Mouse (Mus musculus) ES-Bruce4 (cell line): Measurements from ENCODE around the gene Cib4. TPM values are rescaled to one million over a fixed set of nuclear protein-coding genes. Genes with fewer than 3 reads are reported as not detected.

Experiments
- H3K27ac ChIP-seq: 2 replicates; pipeline ENCODE4 v1.5.1; 2012; ENCODE audit warnings: low read length, inconsistent platforms; ENCODE audit not compliant: insufficient read depth
- H3K27me3 ChIP-seq: 2 replicates; pipeline ENCODE4 v1.6.1; 2012; ENCODE audit warnings: mild to moderate bottlenecking, low read length, inconsistent platforms; ENCODE audit not compliant: control insufficient read depth, poor library complexity, insufficient read depth, severe bottlenecking
- H3K36me3 ChIP-seq: 2 replicates; pipeline ENCODE4 v1.6.1; 2012; ENCODE audit warnings: inconsistent platforms, mild to moderate bottlenecking, low read length, moderate library complexity; ENCODE audit not compliant: control insufficient read depth, poor library complexity, insufficient read depth, severe bottlenecking
- H3K4me1 ChIP-seq: one replicate; pipeline ENCODE4 v1.8.1; 2011; ENCODE audit warnings: low read length; ENCODE audit not compliant: control insufficient read depth, insufficient read depth
- H3K4me3 ChIP-seq: 2 replicates; pipeline ENCODE4 v1.5.1; 2011; ENCODE audit warnings: low read depth, mild to moderate bottlenecking, low read length
- H3K9ac ChIP-seq: 2 replicates; pipeline ENCODE4 v1.6.1; 2012; ENCODE audit warnings: low read depth, mild to moderate bottlenecking, inconsistent platforms; ENCODE audit not compliant: poor library complexity, severe bottlenecking
- H3K9me3 ChIP-seq: replicated peaks from 2 replicates; pipeline ENCODE4 v1.6.1; 2012; ENCODE audit warnings: mild to moderate bottlenecking, low read length, inconsistent platforms; ENCODE audit not compliant: control insufficient read depth, poor library complexity, insufficient read depth, severe bottlenecking
- CTCF ChIP-seq: IDR thresholded peaks from one replicate; pipeline ENCODE4 v1.8.1; 2011; ENCODE audit warnings: low read depth, low read length
- EP300 ChIP-seq: IDR thresholded peaks from 2 replicates; pipeline ENCODE4 v1.6.1; 2011; ENCODE audit warnings: low read depth, low read length; ENCODE audit not compliant: insufficient read depth
- POLR2A ChIP-seq: IDR thresholded peaks from one replicate; pipeline ENCODE4 v1.8.1; 2011; ENCODE audit warnings: low read length; ENCODE audit not compliant: insufficient read depth
- polyA plus RNA-seq: library from polyadenylated mRNA; stranded (reverse); fragments of >200 nt; gene quantifications from 2 replicates; pipeline ENCODE4 v1.2.4, GENCODE M21; 2011; ENCODE audit warnings: low read depth; ENCODE audit not compliant: missing spikeins, insufficient read depth, insufficient read length

Gene Cib4
- polyA plus RNA-seq, 1 experiment: not detected

DNA sequence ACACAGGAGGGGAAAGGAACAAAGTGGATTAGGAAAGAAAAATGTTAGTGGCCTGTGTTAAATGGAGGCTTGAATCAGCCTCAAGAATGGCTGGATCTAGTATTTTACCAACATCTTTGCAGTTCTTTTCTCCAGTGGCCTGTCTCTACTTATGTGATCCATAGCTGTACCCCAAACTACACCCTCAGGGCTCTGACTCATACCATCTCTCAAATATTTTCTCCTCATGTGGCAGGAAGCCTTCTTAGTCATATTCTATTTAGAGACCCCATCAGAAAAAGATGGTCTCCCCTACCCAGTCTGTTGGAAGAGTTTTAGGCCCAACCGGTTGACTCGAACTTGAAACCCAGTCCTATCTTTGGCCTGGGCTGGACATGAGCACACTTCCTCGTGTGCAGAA lies 13.8 kb upstream of the Cib4 start:
- Histone ChIP-seq H3K9me3 (no peaks in the 10 kb centered on the region), H3K36me3 (no peaks in the 10 kb centered on the region), H3K27ac (no peak overlapping the region), H3K9ac (no peak overlapping the region), H3K4me3 (no peak overlapping the region), H3K4me1 (no peaks in the 10 kb centered on the region), H3K27me3 (no peaks in the 10 kb centered on the region; the same call in 1 of the 2 replicates)
- no peak for TF ChIP-seq EP300
- no peak for TF ChIP-seq POLR2A
- TF ChIP-seq CTCF: no peak

DNA sequence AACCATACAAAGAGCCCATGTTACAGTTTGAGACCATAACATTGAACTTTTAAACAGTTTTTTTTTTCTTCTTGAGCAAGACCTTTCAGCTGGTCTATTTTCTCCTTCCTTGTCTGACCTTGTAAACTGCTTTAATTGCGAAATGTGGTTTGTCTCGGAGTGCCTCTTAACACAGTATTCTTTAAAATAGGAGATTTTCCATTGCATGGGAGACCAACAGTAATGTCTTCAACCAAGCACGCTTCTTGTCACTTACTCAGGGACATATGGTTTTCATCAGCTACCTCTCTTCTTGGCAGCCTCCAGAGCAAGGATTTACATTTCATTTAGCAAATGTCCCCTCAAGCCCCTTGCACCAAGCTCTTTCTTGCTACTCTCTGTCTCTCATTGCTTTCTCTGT lies 10.6 kb upstream of the Cib4 start:
- Histone ChIP-seq H3K4me1 (no peaks in the 10 kb centered on the region), H3K36me3 (no peaks in the 10 kb centered on the region), H3K27ac (no peak overlapping the region), H3K4me3 (no peak overlapping the region), H3K9ac (no peak overlapping the region), H3K9me3 (no peaks in the 10 kb centered on the region), H3K27me3 (no peaks in the 10 kb centered on the region; the same call in 1 of the 2 replicates)
- no peak for TF ChIP-seq CTCF
- TF ChIP-seq POLR2A: no peak
- TF ChIP-seq EP300: no peak

DNA sequence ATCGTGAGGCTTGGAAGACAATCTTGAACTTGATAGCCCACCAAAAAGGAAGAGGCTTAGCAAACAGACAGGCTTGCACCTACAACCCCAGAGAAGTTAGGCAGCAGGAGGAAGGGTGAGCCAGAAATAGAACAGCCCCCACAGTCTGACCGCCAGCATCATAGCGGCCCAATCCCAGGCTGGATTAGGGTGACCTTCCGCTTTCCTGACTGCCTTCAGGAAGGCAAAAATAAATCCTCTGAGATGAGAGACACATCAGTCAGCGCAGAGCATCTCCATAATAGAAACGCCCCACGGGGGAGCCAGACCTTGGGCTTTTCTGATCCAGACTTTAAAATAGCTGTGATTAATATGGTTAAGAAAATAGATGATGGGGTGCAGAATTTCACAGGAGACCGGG lies 9.3 kb upstream of the Cib4 start:
- Histone ChIP-seq H3K27me3 (no peaks in the 10 kb centered on the region; the same call in 1 of the 2 replicates), H3K4me1 (no peaks in the 10 kb centered on the region), H3K36me3 (no peaks in the 10 kb centered on the region), H3K9ac (no peak overlapping the region), H3K9me3 (no peaks in the 10 kb centered on the region), H3K4me3 (no peak overlapping the region), H3K27ac (no peak overlapping the region)
- TF ChIP-seq EP300 (no peak), POLR2A (no peak), CTCF (no peak)

DNA sequence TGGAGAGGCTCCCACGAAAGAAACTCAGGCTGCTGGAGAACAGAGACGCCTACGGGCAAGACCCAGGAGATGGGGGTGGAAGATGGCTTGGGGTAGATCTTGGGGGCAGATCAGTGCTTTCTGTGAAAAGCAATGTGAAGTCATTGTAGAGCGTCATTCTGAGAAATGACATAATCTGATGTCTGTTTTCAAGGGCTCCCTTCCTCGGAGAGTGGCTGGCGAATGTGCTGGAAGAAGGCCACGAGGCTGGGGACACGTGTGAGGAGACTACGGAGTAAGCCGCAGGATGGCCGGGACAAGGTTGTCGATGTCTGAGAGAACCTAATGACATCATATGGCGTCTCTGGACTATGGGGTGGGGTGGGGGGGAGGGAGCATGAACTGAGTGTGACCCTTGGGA lies 8.3 kb upstream of the Cib4 start:
- no peak for TF ChIP-seq CTCF
- TF ChIP-seq EP300: no peak
- Histone ChIP-seq H3K4me1 (no peaks in the 10 kb centered on the region), H3K36me3 (no peaks in the 10 kb centered on the region), H3K27ac (no peak overlapping the region), H3K27me3 (no peaks in the 10 kb centered on the region; the same call in 1 of the 2 replicates), H3K9ac (no peak overlapping the region), H3K9me3 (no peaks in the 10 kb centered on the region), H3K4me3 (no peak overlapping the region)

DNA sequence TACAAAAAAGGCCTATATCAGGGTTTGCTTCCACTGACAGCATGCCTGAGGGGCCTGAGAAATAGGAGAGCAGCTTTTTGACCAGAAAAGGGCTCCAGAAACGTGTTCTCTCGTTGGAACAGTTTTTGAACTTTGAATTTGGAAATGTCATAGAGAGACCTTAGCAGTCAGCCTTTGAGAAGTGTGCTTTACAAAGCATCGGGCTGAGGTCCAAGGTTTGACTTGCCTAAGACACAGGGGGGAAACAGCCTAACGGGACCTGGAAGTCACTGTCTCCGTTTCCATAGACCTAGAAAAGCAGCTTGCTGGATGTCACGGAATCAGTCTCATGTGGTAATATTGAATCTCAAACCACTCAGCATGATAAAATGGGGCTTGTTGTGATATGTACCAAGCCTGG lies 6.4 kb upstream of the Cib4 start:
- H3K9me3 ChIP-seq: no peaks in the 10 kb centered on the region

DNA sequence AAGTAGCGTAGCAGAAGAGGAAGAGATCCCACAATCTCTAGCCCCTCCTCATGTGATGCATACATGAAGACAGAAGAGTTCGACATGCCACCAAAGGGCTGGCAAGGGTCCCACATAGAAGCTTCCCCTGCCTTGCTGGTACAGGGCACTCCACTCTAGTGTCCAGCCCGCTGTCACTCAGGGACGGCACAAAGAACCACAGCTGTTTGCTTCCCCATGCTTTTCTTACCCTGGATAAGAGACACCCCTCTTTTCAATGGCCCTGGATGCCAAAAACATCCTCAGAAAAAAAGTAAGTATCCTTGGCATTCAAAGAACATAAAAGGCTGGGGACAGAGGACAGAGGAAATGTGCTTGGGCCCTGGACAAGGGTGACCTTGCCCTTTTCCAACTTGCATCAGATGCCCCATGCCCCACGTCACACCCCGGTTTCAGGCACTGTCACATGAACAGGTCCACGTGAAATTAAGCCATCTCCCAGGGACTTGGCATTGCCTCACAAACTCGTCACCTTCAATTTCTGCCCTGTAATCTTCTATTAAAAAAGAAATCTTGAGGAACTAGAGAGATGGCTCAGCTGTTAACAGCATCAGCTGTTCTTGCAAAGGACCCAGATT lies 5.5 kb upstream of the Cib4 start:
- H3K36me3 ChIP-seq: no peaks in the 10 kb centered on the region
- no peak overlapping the region for H3K4me3 ChIP-seq
- no peak overlapping the region for H3K27ac ChIP-seq
- no peaks in the 10 kb centered on the region for H3K27me3 ChIP-seq
- TF ChIP-seq EP300: no peak
- no peaks in the 10 kb centered on the region for H3K9me3 ChIP-seq
- H3K9ac ChIP-seq: no peak overlapping the region
- H3K4me1 ChIP-seq: no peaks in the 10 kb centered on the region

More for the DNA sequence above, 6.4 kb upstream of the Cib4 start:
- TF ChIP-seq CTCF (no peak), POLR2A (no peak), EP300 (no peak)
- Histone ChIP-seq H3K36me3 (no peaks in the 10 kb centered on the region), H3K27ac (no peak overlapping the region), H3K27me3 (no peaks in the 10 kb centered on the region), H3K4me3 (no peak overlapping the region), H3K4me1 (no peaks in the 10 kb centered on the region), H3K9ac (no peak overlapping the region)
